Mouse (Mus musculus) embryonic facial prominence, embryonic 10.5 days (tissue): Measurements from ENCODE around the gene Sike1. TPM values are rescaled to one million over a fixed set of nuclear protein-coding genes. Genes with fewer than 3 reads are reported as not detected.

Experiments
- DNase-seq: peaks from one replicate; pipeline ENCODE4 v3.0.0-alpha.2; 2017; ENCODE audit warnings: low spot score
- H3K27ac ChIP-seq: fragments of 300-500 bp; sonication (generic); replicated peaks from 2 replicates; pipeline ENCODE4 v1.5.1; 2016; ENCODE audit warnings: mild to moderate bottlenecking
- H3K27me3 ChIP-seq: fragments of 300-500 bp; sonication (generic); replicated peaks from 2 replicates; pipeline ENCODE4 v1.6.1; 2016; ENCODE audit warnings: low read depth, mild to moderate bottlenecking; ENCODE audit not compliant: poor library complexity, severe bottlenecking
- H3K36me3 ChIP-seq: fragments of 300-500 bp; sonication (generic); replicated peaks from 2 replicates; pipeline ENCODE4 v1.6.1; 2016; ENCODE audit warnings: mild to moderate bottlenecking, moderate library complexity
- H3K4me1 ChIP-seq: fragments of 300-500 bp; sonication (generic); 2 replicates; pipeline ENCODE4 v1.6.1; 2016
- H3K4me3 ChIP-seq: fragments of 300-500 bp; sonication (generic); 2 replicates; pipeline ENCODE4 v1.5.1; 2016; ENCODE audit warnings: mild to moderate bottlenecking, moderate library complexity
- H3K9me3 ChIP-seq: fragments of 300-500 bp; sonication (generic); 2 replicates; pipeline ENCODE4 v1.6.1; 2016; ENCODE audit warnings: mild to moderate bottlenecking
- WGBS: fragments of 180-500 bp; shearing (Covaris S2); methylation state at CpG from one replicate; pipeline ENCODE4 v1.1.7; 2016; 5-methylcytosine and 5-hydroxymethylcytosine counted together
- polyA plus RNA-seq: library from polyadenylated mRNA; unstranded; fragments of >200 nt; fragmentation: Nextera tagmentation; extraction: Ambion mirVana; gene quantifications from 2 replicates; pipeline ENCODE4 v1.2.1, GENCODE M21; 2016

Gene Sike1
- polyA plus RNA-seq, 1 experiment from 2014 or later = 57.2 TPM

GRCm38 (mm10) chr3:103056016-103056595 lies 60.6 kb downstream of the Sike1 start:
- no peak for DNase-seq
- no peaks in the 10 kb centered on the region for H3K27me3 ChIP-seq
- no peak overlapping the region for H3K4me3 ChIP-seq
- peaks cover 7% of the 10 kb centered on the region for H3K4me1 ChIP-seq
- WGBS = 91% methylated on average over 5 of the region's 5 CpGs
- peaks cover 77% of the 10 kb centered on the region for H3K36me3 ChIP-seq
- no peaks in the 10 kb centered on the region for H3K9me3 ChIP-seq
- H3K27ac ChIP-seq = no peak overlapping the region

- 5% methylated on average over 10 of the region's 10 CpGs for WGBS
- peak overlapping the region; percentile 96 for H3K27ac ChIP-seq
- H3K9me3 ChIP-seq = no peaks in the 10 kb centered on the region
- DNase-seq = no peak
- no peaks in the 10 kb centered on the region for H3K27me3 ChIP-seq
- H3K4me3 ChIP-seq = peak overlapping the region; percentile 90
- peaks cover 77% of the 10 kb centered on the region for H3K36me3 ChIP-seq
- peaks cover 7% of the 10 kb centered on the region for H3K4me1 ChIP-seq
Measured at GRCm38 (mm10) chr3:103057752-103058151, 62.2 kb downstream of the Sike1 start.

Other genes with a start within 250 kb of the Sike1 start
- gene Tshb, start 213.0 kb upstream of the Sike1 start, polyA plus RNA-seq = 0.10 and 0.11 TPM in 2 replicates
- gene Sycp1, start 59.6 kb upstream of the Sike1 start, polyA plus RNA-seq = not detected in 2 replicates
- gene Nr1h5, start 31.6 kb upstream of the Sike1 start, polyA plus RNA-seq = not detected in 2 replicates
- gene Csde1, start 24.7 kb downstream of the Sike1 start, polyA plus RNA-seq = 469 and 474 TPM in 2 replicates
- gene Nras, start 62.6 kb downstream of the Sike1 start, polyA plus RNA-seq = 139 and 144 TPM in 2 replicates
- gene Ampd1, start 78.3 kb downstream of the Sike1 start, polyA plus RNA-seq = not detected in 2 replicates
- gene Dennd2c, start 106.9 kb downstream of the Sike1 start, polyA plus RNA-seq = 2.1 and 3.4 TPM in 2 replicates
- gene Bcas2, start 175.9 kb downstream of the Sike1 start, polyA plus RNA-seq = 230 and 243 TPM in 2 replicates